Mouse (Mus musculus) large intestine, adult 2 months (tissue): ENCODE results near the gene Birc5. TPM values are rescaled to one million over a fixed set of nuclear protein-coding genes. Genes with fewer than 3 reads are reported as not detected.
"Not testable (repeated sequence)": the region's sequence is repeated elsewhere in the genome, so short reads cannot be mapped to it uniquely, and the experiment has no call there.

Experiments
- DNase-seq: peaks from one replicate; pipeline ENCODE4 v3.0.0-alpha.2; 2012; ENCODE audit warnings: low read depth, low spot score
- WGBS: fragments of 180-500 bp; shearing (Covaris S2); methylation state at CpG from one replicate; pipeline ENCODE4 v1.1.7; 2018; 5-methylcytosine and 5-hydroxymethylcytosine counted together
- polyA plus RNA-seq: library from polyadenylated mRNA; depleted of rRNA; stranded (reverse); fragments of >200 nt; gene quantifications from 2 replicates; pipeline ENCODE4 v1.2.3, GENCODE M21; 2012; rRNA removed

The Birc5 gene
- 35.8 and 45.0 TPM in 2 replicates for polyA plus RNA-seq

GRCm38 (mm10) chr11:117848985-117849671 lies at the start of gene Birc5:
Gene Birc5, plus strand, starts transcription at chr11:117849251.
- under 1% methylated on average over 51 of the region's 51 CpGs for WGBS

GRCm38 (mm10) chr11:117800038-117800437 lies 49.0 kb upstream of the Birc5 start:
- WGBS: 88% methylated on average over 7 of the region's 7 CpGs
- no peak for DNase-seq

More at GRCm38 (mm10) chr11:117848985-117849671, at the start of gene Birc5:
- no peak for DNase-seq

GRCm38 (mm10) chr11:117801650-117802049 lies 47.4 kb upstream of the Birc5 start:
- DNase-seq: no peak
- 87% methylated on average over 7 of the region's 7 CpGs for WGBS

- no peak for DNase-seq
- WGBS: 45% methylated on average over 3 of the region's 3 CpGs
These were observed 45.8 kb upstream of the Birc5 start for GRCm38 (mm10) chr11:117803166-117803688.

- WGBS: 94% methylated on average over 6 of the region's 6 CpGs
- DNase-seq: no peak
These were observed 42.3 kb upstream of the Birc5 start for GRCm38 (mm10) chr11:117806781-117807180.

GRCm38 (mm10) chr11:117809407-117810311 lies 39.4 kb upstream of the Birc5 start, which contains the start of the genes Gm20708 and Syngr2:
Gene Gm20708, plus strand, starts transcription at chr11:117809668.
Gene Syngr2, plus strand, starts transcription at chr11:117809668.
- under 1% methylated on average over 75 of the region's 75 CpGs for WGBS
- no peak for DNase-seq

- under 1% methylated on average over 21 of the region's 21 CpGs for WGBS
- DNase-seq: no peak
These were observed 38.5 kb upstream of the Birc5 start for GRCm38 (mm10) chr11:117810401-117811046.

- DNase-seq: no peak
- WGBS: 29% methylated on average over 5 of the region's 5 CpGs
These were observed 35.2 kb upstream of the Birc5 start for GRCm38 (mm10) chr11:117813867-117814266.

- WGBS: 74% methylated on average over 6 of the region's 6 CpGs
- DNase-seq: no peak
These were observed 34.2 kb upstream of the Birc5 start for GRCm38 (mm10) chr11:117814704-117815366.

- DNase-seq: not testable (repeated sequence)
- 79% methylated on average over 9 of the region's 9 CpGs for WGBS
These were observed 33.2 kb upstream of the Birc5 start for GRCm38 (mm10) chr11:117815850-117816249.

GRCm38 (mm10) chr11:117816389-117816996 lies 32.6 kb upstream of the Birc5 start:
- WGBS: 63% methylated on average over 13 of the region's 13 CpGs
- no peak for DNase-seq

GRCm38 (mm10) chr11:117819095-117819494 lies 30.0 kb upstream of the Birc5 start:
- DNase-seq: no peak
- 41% methylated on average over 8 of the region's 8 CpGs for WGBS

GRCm38 (mm10) chr11:117820173-117820572 lies 28.9 kb upstream of the Birc5 start:
- no peak for DNase-seq
- WGBS: 39% methylated on average over 7 of the region's 7 CpGs

GRCm38 (mm10) chr11:117821868-117822267 lies 27.2 kb upstream of the Birc5 start:
- DNase-seq: no peak
- 72% methylated on average over 9 of the region's 9 CpGs for WGBS

- WGBS: 21% methylated on average over 7 of the region's 7 CpGs
- DNase-seq: no peak
These were observed 26.3 kb upstream of the Birc5 start for GRCm38 (mm10) chr11:117822728-117823241.

- WGBS: 43% methylated on average over 6 of the region's 6 CpGs
These were observed 25.6 kb upstream of the Birc5 start for GRCm38 (mm10) chr11:117823411-117823810.

GRCm38 (mm10) chr11:117824060-117824969 lies 24.7 kb upstream of the Birc5 start:
- 1% methylated on average over 23 of the region's 23 CpGs for WGBS
- no peak for DNase-seq

More at GRCm38 (mm10) chr11:117823411-117823810, 25.6 kb upstream of the Birc5 start:
- DNase-seq: no peak
